Mouse (Mus musculus) kidney, embryonic 14.5 days (tissue): ENCODE results near the gene Ip6k1. TPM values are rescaled to one million over a fixed set of nuclear protein-coding genes. Genes with fewer than 3 reads are reported as not detected.
A peak's percentile ranks its signal among the peaks of the same experiment; 100 is the strongest.

Source experiments
- ATAC-seq: fragments of 200-750 bp; cut with Nextera tagmentation; 2 replicates; pipeline ENCODE4 v1.8.0; 2017; ENCODE audit warnings: moderate number of reproducible peaks, mild to moderate bottlenecking, moderate TSS enrichment, moderate library complexity; ENCODE audit not compliant: low FRiP score, low TSS enrichment
- H3K27ac ChIP-seq: fragments of 300-500 bp; sonication (generic); 2 replicates; pipeline ENCODE4 v1.5.1; 2014; ENCODE audit warnings: low read depth, mild to moderate bottlenecking, low read length, moderate library complexity, mixed read lengths
- H3K27me3 ChIP-seq: fragments of 300-500 bp; sonication (generic); 2 replicates; pipeline ENCODE4 v1.6.1; 2014; ENCODE audit warnings: mild to moderate bottlenecking, low read length; ENCODE audit not compliant: control insufficient read depth, insufficient read depth
- H3K36me3 ChIP-seq: fragments of 300-500 bp; sonication (generic); 2 replicates; pipeline ENCODE4 v1.6.1; 2014; ENCODE audit warnings: low read length, mixed read lengths; ENCODE audit not compliant: control insufficient read depth, insufficient read depth
- H3K4me1 ChIP-seq: fragments of 300-500 bp; sonication (generic); 2 replicates; pipeline ENCODE4 v1.6.1; 2014; ENCODE audit warnings: low read length, mixed read lengths; ENCODE audit not compliant: control insufficient read depth, insufficient read depth
- H3K4me2 ChIP-seq: fragments of 300-500 bp; sonication (generic); replicated peaks from 2 replicates; pipeline ENCODE4 v1.6.1; 2014; ENCODE audit warnings: low read depth, mild to moderate bottlenecking, low read length
- H3K4me3 ChIP-seq: fragments of 300-500 bp; sonication (generic); 2 replicates; pipeline ENCODE4 v1.5.1; 2014; ENCODE audit warnings: mild to moderate bottlenecking, low read length
- H3K9ac ChIP-seq: fragments of 300-500 bp; sonication (generic); 2 replicates; pipeline ENCODE4 v1.6.1; 2014; ENCODE audit warnings: low read depth, mild to moderate bottlenecking, low read length, moderate library complexity
- H3K9me3 ChIP-seq: fragments of 300-500 bp; sonication (generic); 2 replicates; pipeline ENCODE4 v1.6.1; 2016; ENCODE audit warnings: low read length; ENCODE audit not compliant: control insufficient read depth
- whole genome bisulfite sequencing: fragments of 180-500 bp; shearing (Covaris S2); extraction: QIAGEN DNeasy Blood & Tissue Kit; methylation state at CpG from one replicate; pipeline ENCODE4 v1.1.7; 2014; 5-methylcytosine and 5-hydroxymethylcytosine counted together
- polyA plus RNA-seq: library from polyadenylated mRNA; unstranded; fragments of >200 nt; fragmentation: Nextera tagmentation; extraction: Ambion mirVana; gene quantifications from 2 replicates; pipeline ENCODE4 v1.2.1, GENCODE M21; 2014

The Ip6k1 gene
- polyA plus RNA-seq, 1 experiment from 2014 or later = 28.4 TPM

DNA sequence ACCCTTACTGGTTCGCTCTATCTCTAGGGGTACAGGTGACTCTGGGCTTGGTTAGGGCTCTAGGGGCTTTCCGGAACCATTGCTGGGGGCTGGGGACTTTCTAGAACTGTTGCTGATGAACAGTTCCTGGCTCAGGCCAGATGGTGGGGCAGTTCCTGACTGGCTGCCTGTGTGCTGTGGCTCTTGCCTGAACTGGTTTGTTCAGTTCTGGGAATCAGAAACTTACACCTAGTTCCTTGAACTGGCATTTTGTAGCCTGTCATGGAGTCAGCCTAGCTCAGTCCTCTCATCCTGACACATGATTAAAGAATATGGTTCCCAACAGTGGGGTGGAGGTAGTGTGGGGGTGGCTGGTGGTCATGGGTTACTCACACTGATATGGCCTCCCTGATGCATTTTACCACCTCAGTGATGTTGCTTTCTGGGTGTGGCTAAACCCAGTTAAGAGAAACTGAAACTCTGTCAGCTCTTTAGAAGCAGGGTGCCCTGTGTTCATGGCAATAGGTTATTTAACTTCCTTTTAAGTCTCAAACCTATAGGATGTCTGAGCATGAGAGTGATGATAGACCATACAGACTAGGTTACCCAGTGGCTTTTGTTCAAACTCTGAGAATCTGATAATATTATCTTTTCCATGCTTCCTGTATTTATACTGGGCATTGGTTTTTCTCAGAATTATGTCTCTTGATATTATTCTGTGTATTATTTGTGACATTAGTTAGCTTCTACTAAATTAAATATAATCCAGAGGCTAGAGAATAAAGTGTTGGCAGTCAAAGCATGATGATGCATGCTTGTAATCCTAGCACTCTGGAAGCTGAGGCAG lies 33.2 kb downstream of the Ip6k1 start:
- Histone ChIP-seq H3K36me3 (peaks cover 49% of the 10 kb centered on the region), H3K4me1 (no peaks in the 10 kb centered on the region), H3K4me2 (no peak overlapping the region), H3K27ac (no peak overlapping the region), H3K27me3 (no peaks in the 10 kb centered on the region), H3K9me3 (no peaks in the 10 kb centered on the region), H3K9ac (no peak overlapping the region), H3K4me3 (no peak overlapping the region)
- 98% methylated on average over 2 of the region's 2 CpGs for WGBS
- no peak for ATAC-seq

DNA sequence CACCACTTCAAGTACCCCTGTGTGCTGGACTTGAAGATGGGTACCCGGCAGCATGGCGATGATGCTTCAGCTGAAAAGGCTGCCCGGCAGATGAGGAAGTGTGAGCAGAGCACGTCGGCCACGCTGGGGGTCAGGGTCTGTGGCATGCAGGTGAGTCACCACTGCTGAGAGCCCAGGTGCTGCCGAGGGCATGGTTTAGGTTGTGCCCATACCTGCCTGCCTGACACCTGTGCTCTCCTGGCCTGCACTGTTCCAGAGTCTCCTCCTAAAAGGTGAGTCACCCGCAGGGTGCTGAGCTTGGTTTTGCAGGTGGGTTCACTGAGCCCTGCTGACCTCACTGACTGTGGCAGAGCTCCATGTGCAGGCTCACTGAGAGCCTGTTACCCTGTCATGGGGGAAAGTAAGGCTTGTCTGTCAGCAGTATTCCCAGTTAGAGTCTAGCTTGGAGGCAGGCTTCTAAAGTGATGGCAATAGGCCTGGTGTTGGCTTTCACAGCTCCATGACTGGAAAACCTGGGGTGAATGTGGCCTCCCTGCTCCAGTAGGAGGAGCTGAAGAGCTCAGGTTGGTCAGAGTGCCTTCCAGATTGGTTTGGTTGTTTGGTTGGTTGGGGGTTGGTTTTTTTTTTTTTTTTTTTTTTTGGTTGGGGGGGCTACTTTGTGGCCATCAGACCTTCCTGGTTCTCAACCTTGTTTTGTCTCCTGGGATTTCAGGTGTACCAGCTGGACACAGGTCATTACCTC lies 42.6 kb downstream of the Ip6k1 start:
- no peaks in the 10 kb centered on the region for H3K9me3 ChIP-seq
- no peak for ATAC-seq
- H3K36me3 ChIP-seq = peaks cover 59% of the 10 kb centered on the region
- 97% methylated on average over 8 of the region's 8 CpGs for WGBS
- no peak overlapping the region for H3K4me3 ChIP-seq
- no peak overlapping the region for H3K9ac ChIP-seq
- H3K4me1 ChIP-seq = peaks cover 8% of the 10 kb centered on the region
- no peaks in the 10 kb centered on the region for H3K27me3 ChIP-seq
- H3K27ac ChIP-seq = no peak overlapping the region
- no peak overlapping the region for H3K4me2 ChIP-seq

DNA sequence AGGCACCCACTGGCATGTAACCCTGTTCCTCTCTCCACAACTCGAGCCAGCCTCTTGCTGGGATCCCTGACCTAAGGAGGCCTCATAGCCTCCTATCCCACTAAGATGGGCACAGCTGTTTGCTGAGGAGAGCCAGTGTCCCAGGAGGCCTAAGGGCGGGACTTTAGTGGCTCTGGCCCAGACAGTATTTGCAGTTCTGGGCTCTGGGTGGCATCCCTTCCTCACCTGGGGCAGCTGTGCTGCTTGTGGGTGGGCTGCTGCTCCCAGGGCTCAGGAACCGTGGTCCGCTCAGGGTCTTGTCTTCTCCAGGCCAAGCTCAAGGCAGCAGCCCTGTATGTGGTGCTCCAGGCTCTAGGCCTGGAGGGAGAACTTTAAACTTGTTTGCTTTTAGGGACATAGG lies 44.3 kb downstream of the Ip6k1 start:
- WGBS = 87% methylated on average over 4 of the region's 4 CpGs

DNA sequence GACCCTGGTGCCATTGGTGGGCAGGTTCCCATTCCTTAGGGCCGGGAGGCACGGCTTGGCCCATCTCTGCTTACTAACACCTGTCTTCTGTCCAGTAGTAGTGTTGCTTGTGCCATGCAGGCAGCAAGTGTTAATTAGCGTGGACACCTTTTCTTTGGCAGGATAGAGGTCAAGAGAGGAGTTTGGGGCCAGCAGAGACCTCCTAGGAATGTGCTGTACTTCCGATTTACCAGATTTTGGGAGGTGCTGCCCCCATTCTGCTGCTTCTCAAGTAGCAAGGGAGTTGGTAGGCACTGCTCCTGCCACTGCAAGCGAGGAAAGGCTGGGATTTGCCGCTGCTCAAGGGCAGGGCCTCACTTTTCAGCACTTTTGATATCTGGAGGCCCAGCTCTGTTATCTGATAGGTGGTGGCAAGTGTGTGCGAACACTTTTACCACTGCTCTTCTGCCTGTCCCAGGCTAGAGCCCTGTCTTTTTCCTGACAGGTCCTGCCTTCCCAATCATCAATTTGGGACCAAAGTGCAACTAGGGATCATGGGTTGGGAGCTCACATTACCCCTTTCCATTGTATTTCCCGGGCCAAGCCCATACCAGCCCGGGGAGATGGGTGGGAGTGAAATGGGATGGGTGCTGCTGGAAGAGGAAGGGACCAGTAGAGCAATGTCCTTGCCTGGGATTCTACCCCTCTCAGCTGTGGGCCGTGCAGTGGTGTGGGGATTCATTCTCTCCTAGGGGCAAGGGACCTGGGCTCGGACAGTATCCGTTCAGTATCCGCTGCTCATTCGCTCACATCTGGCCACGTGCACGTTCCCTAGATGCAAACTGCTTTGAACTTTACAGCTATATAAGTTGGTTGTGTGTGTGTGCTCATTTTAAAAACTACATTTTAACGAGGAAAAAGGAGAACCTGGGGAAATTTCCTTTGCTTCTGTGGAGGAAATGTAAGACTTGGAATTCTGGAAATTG lies 45.6 kb downstream of the Ip6k1 start:
- Histone ChIP-seq H3K4me2 (peak overlapping the region; percentile 87), H3K4me1 (peaks cover 16% of the 10 kb centered on the region), H3K9me3 (no peaks in the 10 kb centered on the region), H3K4me3 (peak overlapping the region; percentile 84), H3K27me3 (no peaks in the 10 kb centered on the region), H3K9ac (peak overlapping the region; percentile 70), H3K27ac (peak overlapping the region; percentile 63; the same call in 1 of the 2 replicates), H3K36me3 (peaks cover 49% of the 10 kb centered on the region)
- 41% methylated on average over 17 of the region's 17 CpGs for WGBS
- no peak for ATAC-seq

More for the DNA sequence above, 44.3 kb downstream of the Ip6k1 start:
- no peak overlapping the region for H3K9ac ChIP-seq
- no peaks in the 10 kb centered on the region for H3K9me3 ChIP-seq
- no peak overlapping the region for H3K4me2 ChIP-seq
- H3K36me3 ChIP-seq = peaks cover 54% of the 10 kb centered on the region
- H3K4me3 ChIP-seq = no peak overlapping the region
- no peak for ATAC-seq
- H3K27me3 ChIP-seq = no peaks in the 10 kb centered on the region
- H3K27ac ChIP-seq = no peak overlapping the region
- H3K4me1 ChIP-seq = peaks cover 11% of the 10 kb centered on the region

DNA sequence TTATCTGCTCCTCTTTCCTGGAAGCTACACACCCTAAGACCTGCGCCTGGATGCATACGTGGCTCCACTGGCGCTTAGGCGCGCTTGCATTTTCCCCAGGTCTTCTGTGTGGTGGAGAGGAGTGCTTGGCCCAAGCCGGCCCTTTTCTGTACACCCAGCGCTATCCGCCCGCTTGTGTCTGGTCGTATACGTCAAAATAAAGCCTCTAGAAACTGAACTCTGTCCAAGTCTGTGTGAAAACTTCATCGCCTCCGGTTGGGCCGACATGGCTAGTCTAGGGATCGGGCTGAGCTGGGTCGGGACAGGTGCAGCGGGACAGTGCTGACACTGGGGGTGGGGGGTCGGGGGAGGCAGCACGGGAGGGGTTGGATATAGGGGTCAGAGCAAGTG lies 46.3 kb downstream of the Ip6k1 start:
- under 1% methylated on average over 19 of the region's 19 CpGs for WGBS
- no peaks in the 10 kb centered on the region for H3K27me3 ChIP-seq
- H3K4me1 ChIP-seq = peaks cover 22% of the 10 kb centered on the region
- peak overlapping the region; percentile 63; the same call in 1 of the 2 replicates for H3K27ac ChIP-seq
- H3K36me3 ChIP-seq = peaks cover 46% of the 10 kb centered on the region
- ATAC-seq = peak; percentile 60
- H3K9me3 ChIP-seq = no peaks in the 10 kb centered on the region
- peak overlapping the region; percentile 84 for H3K4me3 ChIP-seq
- peak overlapping the region; percentile 70 for H3K9ac ChIP-seq
- peak overlapping the region; percentile 87 for H3K4me2 ChIP-seq

DNA sequence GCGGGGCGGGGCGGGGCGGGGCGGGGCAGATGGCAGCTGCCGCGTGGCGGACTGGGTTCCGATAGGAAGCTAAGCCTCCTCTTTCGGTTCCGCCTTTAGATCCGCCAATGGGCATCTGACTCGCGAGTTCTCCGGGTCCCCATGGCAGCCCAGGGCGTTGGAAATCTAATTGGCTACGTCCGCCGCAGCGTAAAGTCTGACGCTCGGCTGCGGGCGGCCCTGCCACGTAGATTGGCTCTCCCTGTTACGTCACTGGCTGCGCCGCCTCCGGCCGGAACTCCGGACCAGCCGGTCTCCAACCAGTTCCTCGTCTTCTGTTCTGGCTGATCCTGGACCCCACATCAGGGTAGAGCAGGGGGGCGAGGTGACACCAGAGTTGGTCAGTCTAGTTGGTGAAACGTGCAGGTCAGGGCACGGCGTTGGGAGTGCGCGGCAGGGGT lies 46.7 kb downstream of the Ip6k1 start, which contains the start of gene Gmppb:
TSS of gene Gmppb (plus strand) at position 227 of the 440 bp plus-strand sequence.
- H3K36me3 ChIP-seq = peaks cover 51% of the 10 kb centered on the region
- WGBS = under 1% methylated on average over 36 of the region's 39 CpGs

DNA sequence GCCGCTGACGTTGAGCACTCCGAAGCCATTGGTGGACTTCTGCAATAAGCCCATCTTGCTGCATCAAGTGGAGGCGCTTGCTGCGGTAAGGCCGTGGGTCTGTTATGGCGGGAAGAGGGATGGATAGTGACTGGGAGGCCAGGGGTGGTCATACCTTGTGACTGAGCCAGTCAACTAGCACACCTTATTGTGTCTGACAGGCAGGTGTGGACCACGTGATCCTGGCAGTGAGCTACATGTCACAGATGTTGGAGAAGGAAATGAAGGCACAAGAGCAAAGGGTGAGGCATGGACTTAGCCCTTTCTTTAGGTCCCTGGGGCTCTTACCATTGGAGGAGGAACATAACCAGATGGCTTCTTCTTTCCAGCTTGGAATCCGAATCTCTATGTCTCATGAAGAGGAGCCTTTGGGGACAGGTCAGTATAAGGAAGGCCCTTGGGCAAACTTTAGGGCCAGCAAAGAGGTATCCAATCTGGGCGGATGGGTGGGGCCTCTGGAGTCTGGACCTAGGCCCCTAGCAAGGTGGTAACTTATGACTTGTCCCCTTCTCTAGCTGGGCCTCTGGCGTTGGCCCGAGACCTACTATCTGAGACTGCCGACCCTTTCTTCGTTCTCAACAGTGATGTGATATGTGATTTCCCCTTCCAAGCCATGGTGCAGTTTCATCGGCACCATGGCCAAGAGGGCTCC lies 47.4 kb downstream of the Ip6k1 start:
- 43% methylated on average over 15 of the region's 15 CpGs for WGBS
- no peaks in the 10 kb centered on the region for H3K27me3 ChIP-seq
- H3K4me1 ChIP-seq = peaks cover 22% of the 10 kb centered on the region
- peak overlapping the region; percentile 87 for H3K4me2 ChIP-seq
- peaks cover 53% of the 10 kb centered on the region for H3K36me3 ChIP-seq
- no peaks in the 10 kb centered on the region for H3K9me3 ChIP-seq
- peak overlapping the region; percentile 84 for H3K4me3 ChIP-seq
- no peak for ATAC-seq
- peak overlapping the region; percentile 71 for H3K27ac ChIP-seq
- peak overlapping the region; percentile 70 for H3K9ac ChIP-seq

More for the DNA sequence above, 46.7 kb downstream of the Ip6k1 start, which contains the start of gene Gmppb:
- no peaks in the 10 kb centered on the region for H3K27me3 ChIP-seq
- H3K4me1 ChIP-seq = peaks cover 22% of the 10 kb centered on the region
- H3K9me3 ChIP-seq = no peaks in the 10 kb centered on the region
- peak; percentile 93 for ATAC-seq
- peak within 1 kb of the TSS; percentile 71 for H3K27ac ChIP-seq
- peak within 1 kb of the TSS; percentile 87 for H3K4me2 ChIP-seq
- H3K9ac ChIP-seq = peak within 1 kb of the TSS; percentile 70
- H3K4me3 ChIP-seq = peak within 1 kb of the TSS; percentile 84
